Mouse (Mus musculus) embryo, embryonic 11.5 days (tissue): Measurements from ENCODE around the gene Gm14137.

Source experiments
- DNase-seq: peaks from one replicate; pipeline ENCODE4 v3.0.0-alpha.2; 2012; ENCODE audit warnings: low read depth, low spot score

The Gm14137 gene

DNA sequence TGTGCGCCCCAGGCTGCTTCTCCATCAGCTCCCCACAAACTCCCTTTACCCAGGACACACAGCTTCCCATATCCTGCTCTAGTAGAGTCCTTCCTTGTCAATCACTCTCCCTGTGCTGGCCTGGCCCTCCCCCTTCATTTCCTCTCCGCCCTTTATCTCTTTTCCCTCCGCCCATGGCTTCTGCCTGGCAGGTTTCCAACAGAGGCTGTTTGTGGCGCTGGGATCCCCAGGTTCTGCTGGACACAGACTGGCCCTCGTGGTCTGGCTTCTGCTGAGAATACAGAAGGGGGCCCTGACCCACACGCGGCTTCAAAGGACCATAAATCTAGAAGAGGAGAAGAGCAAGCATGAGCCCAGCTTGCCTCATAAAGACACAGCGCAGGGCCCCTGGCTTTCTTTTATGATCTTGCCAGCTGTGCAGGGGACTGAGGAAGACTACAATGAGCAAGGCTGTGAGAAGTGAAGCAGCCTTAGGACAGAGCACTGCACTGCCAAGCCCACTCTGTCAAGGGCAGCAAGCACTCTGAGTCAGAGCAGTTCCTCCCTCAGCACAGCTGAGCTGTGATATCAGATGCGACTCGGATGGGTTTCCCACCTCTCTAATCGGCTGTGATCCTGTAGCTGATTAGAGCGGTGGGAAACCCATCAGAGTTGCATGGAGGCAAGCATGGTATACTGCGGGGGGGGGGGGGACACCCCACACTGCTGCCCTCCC, 1.3 kb upstream of the Gm14137 start:
- DNase-seq: no peak

DNA sequence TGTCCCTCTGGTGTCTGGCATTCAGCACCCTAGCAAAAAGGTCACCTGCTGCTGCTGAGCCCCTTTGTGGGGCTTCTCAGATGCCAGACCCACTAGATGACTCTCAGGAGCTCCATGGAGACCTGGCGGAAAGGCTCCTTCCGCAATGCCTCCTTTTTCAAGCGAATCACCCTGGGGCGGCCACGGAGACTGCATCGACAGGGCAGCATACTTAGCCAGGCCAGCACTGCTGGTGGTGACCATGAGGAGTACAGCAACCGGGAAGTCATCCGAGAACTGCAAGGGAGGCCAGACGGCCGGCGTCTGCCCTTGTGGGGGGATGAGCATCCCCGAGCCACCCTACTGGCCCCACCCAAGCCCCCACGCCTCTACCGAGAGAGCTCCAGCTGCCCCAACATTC, 557 bp downstream of the Gm14137 start:
- no peak for DNase-seq

DNA sequence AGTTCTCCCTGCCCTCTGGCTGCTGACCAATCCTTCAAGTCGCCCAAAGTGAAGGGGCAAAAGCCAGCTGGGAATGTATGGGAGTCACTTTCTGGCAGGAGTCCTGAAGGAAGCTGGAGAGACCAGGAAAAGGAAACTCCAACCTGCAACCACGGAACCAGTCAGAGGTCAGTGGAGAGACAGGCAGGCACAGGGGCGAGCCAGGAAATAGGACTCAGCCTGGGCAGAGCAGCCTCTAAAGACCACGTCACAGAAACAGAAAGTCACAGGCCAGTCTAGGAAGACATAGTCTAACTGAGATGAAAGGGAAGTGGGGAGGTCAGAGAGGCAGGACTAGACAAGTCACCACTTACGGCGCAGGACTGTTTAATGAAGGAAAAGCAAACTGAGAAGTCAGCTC, 1.3 kb downstream of the Gm14137 start:
- DNase-seq: no peak

DNA sequence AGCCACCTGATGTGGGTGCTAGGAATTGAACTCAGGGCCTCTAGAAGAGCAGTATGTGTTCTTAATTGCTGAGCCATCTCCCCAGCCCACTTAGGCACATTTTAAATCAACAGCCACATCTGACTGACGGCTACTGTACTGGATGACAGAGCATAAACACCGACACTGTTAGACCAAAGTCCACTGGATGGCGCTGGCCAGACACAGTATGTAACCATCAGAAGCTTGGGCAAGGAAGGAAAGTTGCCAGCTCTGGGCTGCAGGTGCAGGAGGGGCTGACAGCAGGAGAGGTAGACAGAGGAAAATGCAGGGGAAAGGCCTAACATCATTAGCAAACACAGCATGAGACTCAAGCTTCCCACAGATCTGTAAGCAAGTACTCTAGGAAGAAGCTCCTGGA, 2.5 kb downstream of the Gm14137 start:
- no peak for DNase-seq

DNA sequence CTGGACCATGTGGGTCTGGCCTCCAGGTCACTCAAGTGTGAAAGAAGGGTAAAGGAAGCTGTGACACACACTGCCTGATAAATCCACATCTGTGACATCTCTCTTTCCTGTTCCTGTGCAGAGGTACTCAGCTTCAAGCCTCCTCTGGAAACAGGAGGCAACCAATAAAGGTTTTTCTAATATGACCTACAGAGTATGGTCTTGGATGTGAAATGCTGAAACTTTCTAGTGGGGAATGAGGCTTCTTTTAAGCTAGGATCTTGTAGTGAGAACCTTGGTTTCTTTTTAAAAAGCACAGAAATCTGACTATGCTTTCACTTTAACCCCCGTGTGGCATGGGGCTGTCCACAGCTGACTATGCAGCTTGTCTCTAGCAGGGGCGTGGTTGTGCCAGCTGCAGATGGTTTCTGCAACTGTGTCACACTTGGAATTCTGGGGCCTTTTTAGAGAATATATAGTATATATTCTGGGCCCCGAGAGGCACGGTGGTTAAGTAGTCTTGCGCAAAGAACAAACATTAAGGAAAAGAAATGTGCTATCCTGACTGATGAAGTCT, 3.2 kb downstream of the Gm14137 start:
- DNase-seq: no peak

DNA sequence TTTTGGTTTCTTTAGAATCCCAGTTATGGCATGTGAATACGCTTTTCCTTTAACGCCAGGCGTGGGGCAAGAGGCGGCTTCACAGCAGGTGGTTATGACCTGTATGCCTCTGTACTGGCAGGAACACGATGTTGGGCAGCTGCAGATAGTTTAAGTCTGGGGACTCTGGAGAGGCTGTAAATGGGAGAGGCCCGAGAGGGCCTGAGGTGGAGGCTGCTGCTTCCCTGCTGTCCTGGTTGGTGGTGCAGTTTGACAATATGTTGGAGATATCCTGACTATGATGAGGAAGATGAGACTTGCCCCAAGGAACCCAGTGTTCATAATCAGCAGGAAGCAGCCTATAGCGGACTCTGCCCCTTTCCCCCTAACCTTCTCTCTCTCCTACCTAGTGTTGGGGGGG, 8.6 kb downstream of the Gm14137 start:
- no peak for DNase-seq

DNA sequence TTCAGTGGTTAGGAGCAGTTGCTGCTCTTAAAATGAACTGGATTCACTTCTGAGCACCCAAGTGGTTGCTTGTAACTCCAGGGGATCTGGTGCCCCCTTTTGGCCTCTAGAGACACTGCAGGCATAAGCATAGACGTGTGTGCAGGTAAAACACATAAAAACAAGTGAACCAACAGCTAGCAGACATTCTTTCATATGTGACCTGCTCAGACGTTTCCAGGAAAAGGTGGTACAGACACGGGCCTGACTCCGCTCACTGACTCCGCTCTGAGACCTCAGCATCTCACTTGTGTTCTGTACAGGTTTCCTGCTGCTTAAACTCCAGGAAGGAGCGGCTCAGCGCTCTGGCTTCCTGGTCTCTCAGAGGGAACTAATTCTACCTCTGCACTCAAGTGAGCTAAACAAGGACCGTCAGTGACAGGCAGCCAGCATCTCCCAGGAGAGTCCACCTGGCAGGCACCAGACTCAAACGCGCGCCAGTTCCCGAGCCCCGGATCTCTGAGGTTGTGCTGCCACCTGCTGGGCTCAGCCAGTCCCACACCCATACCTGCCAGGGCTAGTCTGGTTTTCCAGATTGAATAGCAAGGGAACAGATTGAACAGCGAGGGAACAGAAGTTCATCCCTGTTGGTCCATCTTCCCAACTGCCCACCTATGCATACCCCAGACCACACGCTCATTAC, 14.9 kb downstream of the Gm14137 start:
- DNase-seq: peak; percentile 54

DNA sequence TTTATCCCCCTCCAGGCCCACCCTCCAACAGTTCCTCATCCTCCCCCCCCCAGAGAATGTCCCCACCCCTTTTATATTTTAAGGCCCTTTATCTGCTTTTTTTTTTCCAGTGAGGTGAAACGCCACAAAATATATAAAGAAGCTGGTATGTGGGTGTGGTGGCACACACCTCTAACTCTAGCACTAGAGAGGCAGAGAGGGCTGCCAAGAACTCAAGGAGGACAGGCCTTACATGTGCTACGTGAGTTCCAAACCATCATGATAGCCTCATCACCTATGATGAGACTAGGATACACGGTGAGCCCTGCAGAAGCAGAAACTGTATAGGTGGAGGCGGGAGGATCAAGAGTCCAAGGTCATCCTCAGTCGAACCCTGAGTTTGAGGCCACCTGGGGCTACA, 16.7 kb downstream of the Gm14137 start:
- DNase-seq: no peak

DNA sequence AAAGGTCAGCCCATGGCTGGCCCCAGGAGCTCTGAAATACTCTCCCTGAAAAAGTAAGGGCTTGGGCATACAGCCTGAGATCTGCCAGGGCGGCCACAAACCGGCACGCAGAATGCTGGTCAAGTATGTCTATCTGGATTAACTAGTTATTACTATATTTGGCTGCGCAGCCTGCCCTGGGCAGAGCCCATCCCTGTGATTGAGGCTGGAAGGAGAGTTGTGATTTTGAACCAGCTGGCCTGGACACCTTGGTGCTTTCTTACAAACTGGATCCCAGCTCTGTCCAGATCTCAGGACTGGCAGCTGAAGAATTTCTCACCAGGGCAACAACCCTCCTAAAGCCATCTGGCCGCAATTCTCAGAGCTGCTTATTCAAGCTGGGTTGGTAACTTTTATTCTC, 19.8 kb downstream of the Gm14137 start:
- no peak for DNase-seq

DNA sequence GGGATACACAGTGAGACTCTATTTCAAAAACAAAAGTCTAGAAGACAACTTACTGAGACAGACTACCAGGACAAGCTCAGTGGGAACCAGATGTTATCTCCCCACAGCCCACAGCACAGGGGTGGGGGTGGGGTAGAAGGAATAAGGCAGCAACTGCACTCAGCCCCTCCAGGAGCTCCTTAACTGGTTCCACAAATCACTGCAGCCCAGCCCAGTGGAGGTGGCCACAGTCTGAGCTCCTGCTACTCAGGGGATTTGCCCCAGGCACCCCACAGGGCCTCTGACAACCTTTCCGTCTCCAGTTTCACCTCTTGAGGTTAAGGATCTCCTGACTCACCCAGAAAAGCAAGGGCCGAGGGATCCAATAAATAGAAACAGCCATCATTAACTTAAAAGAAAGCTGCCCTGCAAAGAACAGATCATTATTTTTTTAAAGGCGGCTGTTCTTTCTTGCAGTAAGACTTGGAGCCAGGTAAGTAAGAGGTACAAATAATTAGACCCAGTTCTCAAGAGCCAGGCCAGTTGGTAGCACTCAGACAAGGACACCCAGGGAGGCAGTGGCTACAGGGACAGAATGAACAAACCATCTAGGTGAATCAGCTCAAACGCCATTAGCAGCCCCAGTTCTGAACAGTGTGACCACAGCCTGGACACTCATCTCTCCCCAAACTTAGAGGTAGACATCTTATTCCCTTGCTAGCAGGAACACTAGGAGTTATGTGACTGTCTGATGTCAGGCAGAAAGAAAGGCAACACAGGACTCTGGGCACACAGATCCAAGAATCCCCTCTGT, 22.2 kb downstream of the Gm14137 start:
- no peak for DNase-seq

DNA sequence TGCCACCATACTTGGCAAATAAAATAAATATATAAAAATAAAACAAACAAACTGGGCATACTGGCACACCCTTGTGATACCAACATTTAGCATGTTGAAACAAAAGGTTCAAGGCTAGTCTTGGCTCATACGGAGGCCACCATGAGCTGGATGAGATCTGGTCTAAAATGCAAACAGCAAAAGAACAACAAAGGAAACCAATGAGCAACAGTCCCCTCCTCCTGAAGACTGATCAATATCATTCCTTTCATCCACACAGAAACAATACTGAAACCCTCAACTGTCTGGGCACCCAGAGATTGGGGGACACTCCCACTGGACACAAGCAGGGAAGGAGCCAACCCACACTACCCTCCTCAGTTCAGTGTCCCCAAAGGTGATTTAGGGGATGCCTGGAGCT, 23.2 kb downstream of the Gm14137 start:
- no peak for DNase-seq

DNA sequence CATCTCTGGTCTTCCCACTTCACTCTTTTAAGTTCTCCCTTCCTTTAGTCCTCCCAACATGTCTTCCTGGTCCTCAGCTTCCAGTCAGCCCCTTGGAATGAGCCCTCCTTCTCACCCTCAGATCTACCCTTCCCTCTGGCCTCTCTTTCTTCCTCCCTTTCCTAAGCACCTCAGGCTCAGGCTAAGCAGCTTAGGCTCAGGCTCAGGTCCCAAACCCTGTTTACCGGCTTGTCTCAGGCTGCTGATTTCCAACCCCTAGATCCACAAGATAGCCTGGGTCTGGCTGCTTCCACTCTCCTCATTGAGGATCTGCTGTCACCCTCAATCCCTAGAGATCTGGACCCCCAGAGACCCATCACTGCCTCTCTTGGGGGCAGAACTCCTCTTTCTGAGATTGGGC, 23.7 kb downstream of the Gm14137 start:
- DNase-seq: no peak

DNA sequence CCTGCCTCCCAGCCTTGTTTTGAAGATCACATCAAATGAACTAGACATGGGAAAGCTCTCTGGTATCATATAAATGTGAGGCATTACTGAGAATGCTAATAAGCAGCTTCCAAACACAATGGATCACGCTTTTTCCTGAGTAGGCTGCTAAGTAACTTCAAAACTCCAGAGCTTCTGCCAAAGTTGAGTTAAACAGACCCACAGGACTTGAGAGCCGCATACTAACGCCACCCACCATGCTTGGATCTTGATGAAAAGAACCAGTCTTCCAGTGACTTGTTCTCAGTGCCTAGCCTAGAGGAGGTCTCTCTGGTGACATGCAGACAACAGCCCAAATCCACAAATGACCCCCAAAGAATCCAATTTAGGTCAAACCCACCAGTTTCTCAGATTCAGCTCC, 24.6 kb downstream of the Gm14137 start:
- DNase-seq: no peak

DNA sequence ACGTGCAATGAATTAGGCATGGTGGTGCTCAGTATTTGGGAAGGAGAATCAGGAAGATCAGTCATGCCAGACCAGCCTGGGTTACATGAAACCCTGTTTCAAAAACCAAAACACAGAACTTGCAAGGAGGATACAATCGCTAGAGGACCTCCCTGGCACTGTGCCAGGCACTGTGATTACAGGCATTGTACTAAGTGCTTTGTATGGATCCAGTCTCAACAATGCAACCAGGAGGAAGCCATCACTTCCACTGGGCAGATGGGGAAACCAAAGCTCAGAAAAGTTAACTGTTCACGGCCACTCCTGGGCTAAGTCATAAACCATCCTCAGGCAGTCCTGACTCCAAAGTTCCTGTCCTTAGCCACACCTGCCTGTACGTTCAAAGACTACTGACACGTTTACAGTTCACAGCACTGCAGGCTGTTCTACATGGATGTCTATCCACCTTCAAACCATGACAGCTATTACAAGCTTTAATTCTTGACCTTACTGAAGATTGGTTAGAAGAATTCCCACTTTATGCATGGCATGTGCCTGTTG, 28.7 kb downstream of the Gm14137 start:
- DNase-seq: no peak

DNA sequence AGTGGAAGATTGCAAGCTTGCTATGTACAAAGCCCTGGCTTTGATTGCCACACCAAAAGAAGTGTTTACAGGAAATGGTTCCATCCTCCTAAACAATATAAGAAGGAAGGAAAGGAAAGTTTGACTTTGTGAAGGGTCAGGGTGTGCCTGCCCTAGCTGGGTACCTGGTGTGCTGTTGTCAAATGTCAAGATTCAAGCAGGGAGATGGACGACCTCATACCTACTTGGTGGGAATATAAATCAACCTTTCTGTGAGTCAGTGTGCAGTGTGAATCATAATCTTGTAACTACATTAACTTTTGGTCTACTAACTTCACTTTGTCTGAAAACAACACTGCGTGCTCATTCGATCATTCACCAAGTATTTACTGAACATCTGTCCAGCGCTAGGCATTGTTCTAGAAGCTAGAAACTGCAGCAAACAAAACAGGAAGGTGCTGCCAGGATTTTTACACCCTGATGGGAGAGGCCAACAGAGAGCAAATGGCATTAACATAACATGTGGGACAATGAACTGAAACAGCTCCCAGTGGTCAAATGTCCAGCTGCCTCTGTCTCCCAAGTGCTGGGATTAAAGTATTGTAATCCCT, 29.7 kb downstream of the Gm14137 start:
- DNase-seq: no peak

DNA sequence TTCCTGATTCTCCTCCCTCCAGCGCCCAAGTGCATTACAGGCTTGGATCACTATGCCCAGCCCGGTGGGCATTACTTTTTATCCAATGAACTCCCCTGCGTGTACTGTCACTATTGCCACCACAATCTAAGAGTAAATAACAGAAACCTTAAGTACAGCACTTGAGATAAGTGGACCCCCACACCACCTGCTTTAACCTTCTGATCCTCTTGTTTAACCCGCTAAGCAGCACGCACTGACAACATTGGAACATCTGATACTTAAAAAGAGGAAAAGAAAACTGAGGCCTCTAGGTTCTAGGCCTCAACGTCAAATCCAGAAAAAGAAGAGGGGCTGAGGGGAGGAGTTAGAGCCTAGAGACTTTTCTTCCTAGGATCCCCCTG, 33.6 kb downstream of the Gm14137 start:
- no peak for DNase-seq

DNA sequence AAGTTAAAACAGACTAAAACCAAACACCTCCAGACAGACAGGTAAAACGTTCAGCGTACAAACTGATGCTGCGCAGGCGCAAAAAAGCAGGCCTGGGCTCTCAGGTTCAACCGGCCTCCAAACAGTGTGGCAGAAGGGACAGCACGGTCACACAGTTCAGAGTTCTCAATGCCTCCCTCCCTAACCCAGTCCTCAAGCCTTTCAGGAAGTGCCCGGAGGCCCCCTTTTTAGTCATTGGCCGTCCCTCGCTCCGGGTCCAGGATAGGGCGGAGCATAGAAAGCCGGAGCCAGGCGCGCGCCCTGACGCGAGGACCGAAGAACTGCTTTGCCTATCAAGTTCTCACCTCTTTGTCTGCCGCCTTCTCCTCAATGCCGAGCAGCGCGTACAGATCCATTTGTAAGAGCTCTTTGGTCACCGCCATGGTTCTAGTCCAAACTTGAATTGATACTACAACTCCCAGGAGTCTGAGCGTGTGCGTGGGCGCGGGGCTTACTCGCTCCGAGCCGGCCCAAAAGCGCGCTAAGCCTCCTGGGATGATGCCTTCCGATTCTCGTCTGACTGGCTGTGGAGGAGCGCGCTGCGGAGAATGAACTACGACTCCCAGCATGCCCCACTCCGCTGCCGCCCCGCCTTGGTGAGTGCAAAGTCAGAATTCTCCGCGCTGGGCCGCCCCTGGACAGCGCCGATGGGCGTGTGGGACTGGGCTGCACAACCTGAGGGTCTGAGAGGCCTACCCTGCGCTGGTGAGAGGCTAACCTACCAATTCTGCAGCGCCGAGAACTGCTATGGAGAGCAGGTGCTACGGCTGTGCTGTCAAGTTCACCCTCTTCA, 34.3 kb downstream of the Gm14137 start, which contains the start of the genes Zfyve19 and Dnajc17:
Gene Zfyve19 (plus strand): TSS at position 274 of the 832 bp plus-strand sequence.
Gene Dnajc17 (minus strand): TSS at position 452 of the 832 bp plus-strand sequence.
- peak; percentile 91 for DNase-seq

DNA sequence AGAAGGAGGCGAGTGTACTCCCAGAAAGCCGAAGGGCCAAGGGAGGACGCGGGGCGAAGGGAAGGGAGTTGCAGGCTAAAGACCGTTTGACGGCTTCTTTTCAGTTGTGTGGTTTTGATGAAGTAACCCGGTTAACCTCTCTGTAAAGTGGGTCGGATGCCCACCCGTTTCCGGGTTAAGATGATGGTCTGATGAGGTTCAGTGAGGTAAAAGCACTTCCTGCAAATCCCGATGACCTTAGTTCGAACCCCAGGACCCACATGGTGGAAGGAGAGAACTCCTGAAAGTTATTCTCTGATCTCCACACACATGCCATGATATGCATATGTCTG, 34.8 kb downstream of the Gm14137 start:
- no peak for DNase-seq
